Mouse (Mus musculus) liver, embryonic 15.5 days (tissue): ENCODE data around the gene Ap1s1. TPM values are rescaled to one million over a fixed set of nuclear protein-coding genes. Genes with fewer than 3 reads are reported as not detected.

Experiments used
- ATAC-seq: fragments of 200-750 bp; cut with Nextera tagmentation; 2 replicates; pipeline ENCODE4 v1.8.0; 2017; ENCODE audit warnings: moderate number of reproducible peaks, mild to moderate bottlenecking, moderate library complexity; ENCODE audit not compliant: insufficient read depth
- H3K27ac ChIP-seq: fragments of 300-500 bp; sonication (generic); replicated peaks from 2 replicates; pipeline ENCODE4 v1.5.1; 2015; ENCODE audit warnings: mild to moderate bottlenecking, inconsistent platforms
- H3K27me3 ChIP-seq: fragments of 300-500 bp; sonication (generic); 2 replicates; pipeline ENCODE4 v1.6.1; 2015; ENCODE audit warnings: mild to moderate bottlenecking, inconsistent platforms
- H3K36me3 ChIP-seq: fragments of 300-500 bp; sonication (generic); replicated peaks from 2 replicates; pipeline ENCODE4 v1.6.1; 2015; ENCODE audit warnings: moderate library complexity, mild to moderate bottlenecking, inconsistent platforms
- H3K4me1 ChIP-seq: fragments of 300-500 bp; sonication (generic); replicated peaks from 2 replicates; pipeline ENCODE4 v1.6.1; 2015; ENCODE audit warnings: inconsistent platforms
- H3K4me2 ChIP-seq: fragments of 300-500 bp; sonication (generic); 2 replicates; pipeline ENCODE4 v1.6.1; 2015; ENCODE audit warnings: moderate library complexity, mild to moderate bottlenecking, inconsistent platforms
- H3K4me3 ChIP-seq: fragments of 300-500 bp; sonication (generic); replicated peaks from 2 replicates; pipeline ENCODE4 v1.5.1; 2015; ENCODE audit warnings: mild to moderate bottlenecking, inconsistent platforms
- H3K9ac ChIP-seq: fragments of 300-500 bp; sonication (generic); 2 replicates; pipeline ENCODE4 v1.6.1; 2015; ENCODE audit warnings: moderate library complexity, mild to moderate bottlenecking, inconsistent platforms
- H3K9me3 ChIP-seq: fragments of 300-500 bp; sonication (generic); replicated peaks from 2 replicates; pipeline ENCODE4 v1.6.1; 2016; ENCODE audit warnings: inconsistent platforms
- WGBS: fragments of 180-500 bp; shearing (Covaris S2); methylation state at CpG from one replicate; pipeline ENCODE4 v1.1.7; 2015; ENCODE audit warnings: mixed read lengths; ENCODE audit not compliant: insufficient replicate concordance; 5-methylcytosine and 5-hydroxymethylcytosine counted together
- polyA plus RNA-seq: library from polyadenylated mRNA; unstranded; fragments of >200 nt; fragmentation: Nextera tagmentation; extraction: Ambion mirVana; gene quantifications from 2 replicates; pipeline ENCODE4 v1.2.1, GENCODE M21; 2015

The Ap1s1 gene
- polyA plus RNA-seq: 74.7 and 77.6 TPM in 2 replicates

GRCm38 (mm10) chr5:137045402-137046323, at the start of gene Ap1s1:
Ap1s1 (minus strand) TSS chr5:137046135.
- peaks cover 21% of the 10 kb centered on the region for H3K4me1 ChIP-seq
- under 1% methylated on average over 48 of the region's 48 CpGs for WGBS
- ATAC-seq: peak; percentile 83
- peak within 1 kb of the TSS; percentile 93 for H3K4me2 ChIP-seq
- H3K9ac ChIP-seq: peak within 1 kb of the TSS; percentile 77
- peak within 1 kb of the TSS; percentile 61 for H3K27ac ChIP-seq
- H3K27me3 ChIP-seq: peaks cover 19% of the 10 kb centered on the region
- H3K4me3 ChIP-seq: peak within 1 kb of the TSS; percentile 78
- peaks cover 20% of the 10 kb centered on the region for H3K36me3 ChIP-seq
- H3K9me3 ChIP-seq: no peaks in the 10 kb centered on the region

GRCm38 (mm10) chr5:137095135-137095534, 49.2 kb upstream of the Ap1s1 start:
- Histone ChIP-seq H3K4me1 (peaks cover 41% of the 10 kb centered on the region), H3K9me3 (no peaks in the 10 kb centered on the region), H3K9ac (no peak overlapping the region), H3K4me3 (no peak overlapping the region), H3K4me2 (no peak overlapping the region), H3K36me3 (no peaks in the 10 kb centered on the region), H3K27me3 (no peaks in the 10 kb centered on the region), H3K27ac (no peak overlapping the region)
- ATAC-seq: no peak
- 47% methylated on average over 10 of the region's 10 CpGs for WGBS

GRCm38 (mm10) chr5:137093720-137094119, 47.8 kb upstream of the Ap1s1 start:
- H3K4me1 ChIP-seq: peaks cover 27% of the 10 kb centered on the region
- no peak overlapping the region for H3K27ac ChIP-seq
- H3K4me2 ChIP-seq: no peak overlapping the region
- H3K9ac ChIP-seq: no peak overlapping the region
- no peak overlapping the region for H3K4me3 ChIP-seq
- no peak for ATAC-seq
- H3K9me3 ChIP-seq: no peaks in the 10 kb centered on the region
- 60% methylated on average over 9 of the region's 9 CpGs for WGBS
- H3K27me3 ChIP-seq: no peaks in the 10 kb centered on the region
- H3K36me3 ChIP-seq: no peaks in the 10 kb centered on the region

- Histone ChIP-seq H3K27ac (peak overlapping the region; percentile 7; the same call in 1 of the 2 replicates), H3K4me3 (no peak overlapping the region), H3K4me1 (peaks cover 14% of the 10 kb centered on the region), H3K27me3 (no peaks in the 10 kb centered on the region), H3K4me2 (no peak overlapping the region), H3K9me3 (no peaks in the 10 kb centered on the region), H3K9ac (no peak overlapping the region), H3K36me3 (no peaks in the 10 kb centered on the region)
- 32% methylated on average over 6 of the region's 6 CpGs for WGBS
- no peak for ATAC-seq
Observed at GRCm38 (mm10) chr5:137091560-137091959, 45.6 kb upstream of the Ap1s1 start.

GRCm38 (mm10) chr5:137090870-137091269, 44.9 kb upstream of the Ap1s1 start:
- no peak overlapping the region for H3K27ac ChIP-seq
- 62% methylated on average over 10 of the region's 10 CpGs for WGBS
- peaks cover 14% of the 10 kb centered on the region for H3K4me1 ChIP-seq
- no peak for ATAC-seq
- no peaks in the 10 kb centered on the region for H3K9me3 ChIP-seq
- H3K4me3 ChIP-seq: no peak overlapping the region
- H3K27me3 ChIP-seq: no peaks in the 10 kb centered on the region
- no peak overlapping the region for H3K9ac ChIP-seq
- H3K4me2 ChIP-seq: no peak overlapping the region
- no peaks in the 10 kb centered on the region for H3K36me3 ChIP-seq

GRCm38 (mm10) chr5:137087410-137087809, 41.5 kb upstream of the Ap1s1 start:
- Histone ChIP-seq H3K4me2 (no peak overlapping the region), H3K27ac (no peak overlapping the region), H3K4me3 (no peak overlapping the region), H3K36me3 (no peaks in the 10 kb centered on the region), H3K9ac (no peak overlapping the region), H3K9me3 (no peaks in the 10 kb centered on the region), H3K4me1 (peaks cover 27% of the 10 kb centered on the region), H3K27me3 (no peaks in the 10 kb centered on the region)
- WGBS: 74% methylated on average over 8 of the region's 8 CpGs
- ATAC-seq: no peak

GRCm38 (mm10) chr5:137085731-137086130, 39.8 kb upstream of the Ap1s1 start:
- no peak overlapping the region for H3K4me2 ChIP-seq
- no peak overlapping the region for H3K9ac ChIP-seq
- no peaks in the 10 kb centered on the region for H3K27me3 ChIP-seq
- 77% methylated on average over 3 of the region's 3 CpGs for WGBS
- no peak for ATAC-seq
- no peak overlapping the region for H3K4me3 ChIP-seq
- peaks cover 18% of the 10 kb centered on the region for H3K4me1 ChIP-seq
- no peaks in the 10 kb centered on the region for H3K9me3 ChIP-seq
- peak overlapping the region; percentile 59 for H3K27ac ChIP-seq
- H3K36me3 ChIP-seq: no peaks in the 10 kb centered on the region

GRCm38 (mm10) chr5:137085021-137085420, 39.1 kb upstream of the Ap1s1 start:
- no peaks in the 10 kb centered on the region for H3K36me3 ChIP-seq
- ATAC-seq: peak; percentile 89
- H3K9me3 ChIP-seq: no peaks in the 10 kb centered on the region
- 11% methylated on average over 6 of the region's 6 CpGs for WGBS
- H3K27me3 ChIP-seq: no peaks in the 10 kb centered on the region
- no peak overlapping the region for H3K4me3 ChIP-seq
- peak overlapping the region; percentile 15; the same call in 1 of the 2 replicates for H3K4me2 ChIP-seq
- H3K4me1 ChIP-seq: peaks cover 18% of the 10 kb centered on the region
- H3K27ac ChIP-seq: peak overlapping the region; percentile 59
- no peak overlapping the region for H3K9ac ChIP-seq

- no peak overlapping the region for H3K27ac ChIP-seq
- H3K4me3 ChIP-seq: no peak overlapping the region
- H3K36me3 ChIP-seq: no peaks in the 10 kb centered on the region
- WGBS: 74% methylated on average over 4 of the region's 4 CpGs
- H3K9me3 ChIP-seq: no peaks in the 10 kb centered on the region
- no peaks in the 10 kb centered on the region for H3K27me3 ChIP-seq
- H3K9ac ChIP-seq: no peak overlapping the region
- H3K4me2 ChIP-seq: no peak overlapping the region
- H3K4me1 ChIP-seq: peaks cover 21% of the 10 kb centered on the region
- no peak for ATAC-seq
Observed at GRCm38 (mm10) chr5:137083051-137083450, 37.1 kb upstream of the Ap1s1 start.

GRCm38 (mm10) chr5:137079849-137080248, 33.9 kb upstream of the Ap1s1 start:
- H3K9ac ChIP-seq: no peak overlapping the region
- 37% methylated on average over 5 of the region's 5 CpGs for WGBS
- no peak overlapping the region for H3K27ac ChIP-seq
- H3K36me3 ChIP-seq: no peaks in the 10 kb centered on the region
- H3K4me3 ChIP-seq: no peak overlapping the region
- peaks cover 25% of the 10 kb centered on the region for H3K4me1 ChIP-seq
- no peak for ATAC-seq
- no peaks in the 10 kb centered on the region for H3K9me3 ChIP-seq
- H3K27me3 ChIP-seq: no peaks in the 10 kb centered on the region
- no peak overlapping the region for H3K4me2 ChIP-seq

- no peaks in the 10 kb centered on the region for H3K9me3 ChIP-seq
- no peaks in the 10 kb centered on the region for H3K36me3 ChIP-seq
- no peak for ATAC-seq
- H3K27me3 ChIP-seq: no peaks in the 10 kb centered on the region
- H3K4me1 ChIP-seq: peaks cover 18% of the 10 kb centered on the region
- H3K27ac ChIP-seq: no peak overlapping the region
- H3K4me3 ChIP-seq: no peak overlapping the region
- no peak overlapping the region for H3K9ac ChIP-seq
- WGBS: 55% methylated on average over 6 of the region's 6 CpGs
- H3K4me2 ChIP-seq: no peak overlapping the region
Observed at GRCm38 (mm10) chr5:137078616-137079015, 32.7 kb upstream of the Ap1s1 start.
